Mouse (Mus musculus) G1E (cell line): ENCODE measurements around the gene Slc9a3r2.

ENCODE experiments used
- CTCF ChIP-seq: IDR thresholded peaks from 2 replicates; pipeline ENCODE4 v1.5.1; 2012; ENCODE audit warnings: low read depth, low read length, inconsistent platforms, mixed read lengths
- GATA1 ChIP-seq: IDR thresholded peaks from 2 replicates; pipeline ENCODE4 v1.6.1; 2012; ENCODE audit warnings: borderline replicate concordance, low read length, inconsistent platforms, mixed read lengths

GRCm38 (mm10) chr17:24667416-24667815 lies 17.3 kb upstream of the Slc9a3r2 start:
- peak; percentile 68 for TF ChIP-seq CTCF
- TF ChIP-seq GATA1 = no peak
